Mouse (Mus musculus) ES-E14 (cell line): ENCODE data around the gene Palm. TPM values are rescaled to one million over a fixed set of nuclear protein-coding genes. Genes with fewer than 3 reads are reported as not detected.

Experiments used
- DNase-seq: peaks from one replicate; pipeline ENCODE4 v3.0.0-alpha.2; 2013; ENCODE audit warnings: low read depth, low spot score
- H3K27ac ChIP-seq: 2 replicates; pipeline ENCODE4 v1.5.1; 2012; ENCODE audit warnings: low read depth, mild to moderate bottlenecking, low read length, moderate library complexity, mixed read lengths; ENCODE audit not compliant: poor library complexity, insufficient read depth, severe bottlenecking
- H3K36me3 ChIP-seq: 2 replicates; pipeline ENCODE4 v1.6.1; 2012; ENCODE audit warnings: mild to moderate bottlenecking, low read length, moderate library complexity, mixed read lengths; ENCODE audit not compliant: control insufficient read depth, poor library complexity, insufficient read depth, severe bottlenecking
- H3K4me1 ChIP-seq, 2 experiments: fragments of 150-350 bp in 1 of 2; sonication (generic) in 1 of 2; 2 replicates each; pipeline ENCODE4 v1.6.1; 2012; ENCODE audit warnings: low read length in 2 of 2, mild to moderate bottlenecking in 1 of 2, mixed read lengths in 1 of 2; ENCODE audit not compliant: control insufficient read depth in 2 of 2, insufficient read depth in 2 of 2, poor library complexity in 1 of 2
- H3K4me3 ChIP-seq, 2 experiments: fragments of 150-350 bp in 1 of 2; sonication (generic) in 1 of 2; 2 replicates each; pipeline ENCODE4 v1.5.1; 2012; ENCODE audit warnings: low read length in 2 of 2, low read depth in 1 of 2, mild to moderate bottlenecking in 1 of 2, mixed read lengths in 1 of 2; ENCODE audit not compliant: insufficient read depth in 1 of 2, poor library complexity in 1 of 2, severe bottlenecking in 1 of 2
- H3K9ac ChIP-seq: 2 replicates; pipeline ENCODE4 v1.6.1; 2012; ENCODE audit warnings: low read depth, mild to moderate bottlenecking, low read length, mixed read lengths; ENCODE audit not compliant: poor library complexity, insufficient read depth, severe bottlenecking
- H3K9me3 ChIP-seq: fragments of 150-350 bp; sonication (generic); 2 replicates; pipeline ENCODE4 v1.6.1; 2012; ENCODE audit warnings: low read depth, mild to moderate bottlenecking, low read length; ENCODE audit not compliant: control insufficient read depth, insufficient read depth
- CHD2 ChIP-seq: IDR thresholded peaks from 2 replicates; pipeline ENCODE4 v1.6.1; 2014; ENCODE audit warnings: mild to moderate bottlenecking, low read depth, low read length, inconsistent platforms
- HCFC1 ChIP-seq: IDR thresholded peaks from 2 replicates; pipeline ENCODE4 v1.6.1; 2012; ENCODE audit warnings: low read length, inconsistent platforms, borderline replicate concordance; ENCODE audit not compliant: insufficient read depth
- MAFK ChIP-seq: IDR thresholded peaks from 2 replicates; pipeline ENCODE4 v1.6.1; 2014; ENCODE audit warnings: mild to moderate bottlenecking, low read depth, low read length, inconsistent platforms; ENCODE audit not compliant: insufficient read depth
- ZC3H11A ChIP-seq: IDR thresholded peaks from 2 replicates; pipeline ENCODE4 v1.6.1; 2012; ENCODE audit warnings: low read depth, mild to moderate bottlenecking, inconsistent platforms, low read length, borderline replicate concordance
- ZNF384 ChIP-seq: IDR thresholded peaks from 2 replicates; pipeline ENCODE4 v1.6.1; 2012; ENCODE audit warnings: low read depth, low read length, inconsistent platforms
- in situ Hi-C, 2 experiments: fragments of 600-800 bp; cut with MboI; formaldehyde crosslinking; loops; one replicate each; pipeline ENCODE4 v1.15.1; 2025; ENCODE audit warnings: low sequenced_read_pairs in 2 of 2, inconsistent platforms in 1 of 2; ENCODE audit not compliant: unreplicated experiment in 2 of 2
- total RNA-seq: library from RNA; depleted of rRNA; stranded (reverse); fragments of 300-350 nt; gene quantifications from 2 replicates; pipeline ENCODE4 v1.2.3, GENCODE M21; 2012

The Palm gene
- total RNA-seq, 1 experiment, result 10.7 TPM

GRCm38 (mm10) chr10:79790861-79791260 lies 2.5 kb upstream of the Palm start, which contains the start of gene Prss57:
Gene Prss57 (minus strand): TSS chr10:79790961.
- Histone ChIP-seq H3K4me1 (peaks cover 2 to 13% of the 10 kb centered on the region in 2 experiments; a peak in 3 of 4 replicates), H3K36me3 (no peaks in the 10 kb centered on the region), H3K9me3 (no peaks in the 10 kb centered on the region), H3K9ac (no peak within 1 kb of the TSS), H3K4me3 (no peak within 1 kb of the TSS), H3K27ac (no peak within 1 kb of the TSS)
- TF ChIP-seq ZC3H11A, result no peak
- no peak for TF ChIP-seq ZNF384
- TF ChIP-seq HCFC1, result no peak
- TF ChIP-seq MAFK, result no peak
- no peak for TF ChIP-seq CHD2
- no peak for DNase-seq
- in situ Hi-C loops, result no loop called here

- TF ChIP-seq ZNF384 (peak; percentile 53; the same call in 1 of the 2 replicates), HCFC1 (no peak), MAFK (peak; percentile 93)
- no peak for DNase-seq
- in situ Hi-C loops, result no loop called here
- Histone ChIP-seq H3K27ac (no peak overlapping the region), H3K4me3 (no peak overlapping the region), H3K36me3 (no peaks in the 10 kb centered on the region), H3K9me3 (no peaks in the 10 kb centered on the region), H3K9ac (no peak overlapping the region), H3K4me1 (peaks cover 7 to 21% of the 10 kb centered on the region in 2 experiments)
These were observed 882 bp upstream of the Palm start for GRCm38 (mm10) chr10:79792339-79793040.

- no peak overlapping the region; the same call in 1 of the 2 replicates for H3K27ac ChIP-seq
- H3K4me1 ChIP-seq, result peaks cover 10 to 26% of the 10 kb centered on the region in 2 experiments
- no peaks in the 10 kb centered on the region for H3K36me3 ChIP-seq
- in situ Hi-C loops, result no loop called here
- TF ChIP-seq ZNF384 (no peak), MAFK (no peak), ZC3H11A (no peak), CHD2 (no peak), HCFC1 (no peak)
- peak overlapping the region; percentile 77 to 98 for H3K4me3 ChIP-seq
- peak overlapping the region; percentile 93 for H3K9ac ChIP-seq
- DNase-seq, result no peak
- H3K9me3 ChIP-seq, result no peaks in the 10 kb centered on the region
These were observed 542 bp downstream of the Palm start for GRCm38 (mm10) chr10:79793738-79794490.

- peak overlapping the region; percentile 45; the same call in 1 of the 2 replicates for H3K9ac ChIP-seq
- H3K4me3 ChIP-seq, result peak overlapping the region; percentile 77 to 98
- H3K27ac ChIP-seq, result no peak overlapping the region
- H3K4me1 ChIP-seq, result peaks cover 10 to 26% of the 10 kb centered on the region in 2 experiments
- no peaks in the 10 kb centered on the region for H3K9me3 ChIP-seq
- in situ Hi-C loops, result no loop called here
- no peak for DNase-seq
- TF ChIP-seq ZNF384, result no peak
- TF ChIP-seq MAFK, result no peak
- H3K36me3 ChIP-seq, result no peaks in the 10 kb centered on the region
These were observed 1.1 kb downstream of the Palm start for GRCm38 (mm10) chr10:79794491-79794931.
